Mouse (Mus musculus) embryonic fibroblast, embryonic 13.5 days (primary cell): ENCODE measurements at regions not wholly inside any gene's neighbourhood (a gene's known extent, or its start where the extent isn't known, plus 50 kb on each side); places are given as distances from the start of the nearest gene placed in this dataset.

ENCODE experiments used
- CTCF ChIP-seq: IDR thresholded peaks from 2 replicates; pipeline ENCODE4 v1.5.1; 2011; ENCODE audit warnings: mild to moderate bottlenecking, control low read depth, low read length, moderate library complexity, borderline replicate concordance; ENCODE audit not compliant: insufficient read depth
- POLR2A ChIP-seq: IDR thresholded peaks from 2 replicates; pipeline ENCODE4 v1.6.1; 2011; ENCODE audit warnings: low read depth, mild to moderate bottlenecking, control low read depth, low read length, moderate library complexity

DNA sequence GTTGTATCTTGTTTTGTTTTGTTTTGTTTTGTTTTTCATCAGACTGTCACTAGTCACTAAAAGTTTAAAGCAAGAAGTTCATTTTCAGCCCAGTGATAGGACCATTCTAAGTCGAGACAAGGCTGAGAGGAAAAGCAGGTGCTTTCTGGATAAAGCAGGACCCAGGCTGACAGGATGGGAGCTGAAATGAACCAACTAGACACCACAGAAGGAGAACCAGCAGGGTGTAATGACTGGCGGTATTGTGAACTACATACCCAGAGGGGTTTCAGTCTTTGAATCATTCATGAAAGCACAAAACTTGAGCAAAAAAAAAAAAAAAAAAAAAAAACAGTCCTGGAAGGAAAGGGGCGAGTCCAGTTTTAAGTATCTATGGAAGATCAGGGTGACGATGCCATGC is 75.9 kb upstream of the Tenm4 start:
- TF ChIP-seq CTCF (no peak), POLR2A (no peak)
